Mouse (Mus musculus) liver, embryonic 15.5 days (tissue): ENCODE data around the gene Dock10. TPM values are rescaled to one million over a fixed set of nuclear protein-coding genes. Genes with fewer than 3 reads are reported as not detected.

Source experiments
- ATAC-seq: fragments of 200-750 bp; cut with Nextera tagmentation; 2 replicates; pipeline ENCODE4 v1.8.0; 2017; ENCODE audit warnings: moderate number of reproducible peaks, mild to moderate bottlenecking, moderate library complexity; ENCODE audit not compliant: insufficient read depth
- H3K27ac ChIP-seq: fragments of 300-500 bp; sonication (generic); replicated peaks from 2 replicates; pipeline ENCODE4 v1.5.1; 2015; ENCODE audit warnings: mild to moderate bottlenecking, inconsistent platforms
- H3K27me3 ChIP-seq: fragments of 300-500 bp; sonication (generic); 2 replicates; pipeline ENCODE4 v1.6.1; 2015; ENCODE audit warnings: mild to moderate bottlenecking, inconsistent platforms
- H3K36me3 ChIP-seq: fragments of 300-500 bp; sonication (generic); replicated peaks from 2 replicates; pipeline ENCODE4 v1.6.1; 2015; ENCODE audit warnings: moderate library complexity, mild to moderate bottlenecking, inconsistent platforms
- H3K4me1 ChIP-seq: fragments of 300-500 bp; sonication (generic); replicated peaks from 2 replicates; pipeline ENCODE4 v1.6.1; 2015; ENCODE audit warnings: inconsistent platforms
- H3K4me2 ChIP-seq: fragments of 300-500 bp; sonication (generic); 2 replicates; pipeline ENCODE4 v1.6.1; 2015; ENCODE audit warnings: moderate library complexity, mild to moderate bottlenecking, inconsistent platforms
- H3K4me3 ChIP-seq: fragments of 300-500 bp; sonication (generic); replicated peaks from 2 replicates; pipeline ENCODE4 v1.5.1; 2015; ENCODE audit warnings: mild to moderate bottlenecking, inconsistent platforms
- H3K9ac ChIP-seq: fragments of 300-500 bp; sonication (generic); 2 replicates; pipeline ENCODE4 v1.6.1; 2015; ENCODE audit warnings: moderate library complexity, mild to moderate bottlenecking, inconsistent platforms
- H3K9me3 ChIP-seq: fragments of 300-500 bp; sonication (generic); replicated peaks from 2 replicates; pipeline ENCODE4 v1.6.1; 2016; ENCODE audit warnings: inconsistent platforms
- WGBS: fragments of 180-500 bp; shearing (Covaris S2); methylation state at CpG from one replicate; pipeline ENCODE4 v1.1.7; 2015; ENCODE audit warnings: mixed read lengths; ENCODE audit not compliant: insufficient replicate concordance; 5-methylcytosine and 5-hydroxymethylcytosine counted together
- polyA plus RNA-seq: library from polyadenylated mRNA; unstranded; fragments of >200 nt; fragmentation: Nextera tagmentation; extraction: Ambion mirVana; gene quantifications from 2 replicates; pipeline ENCODE4 v1.2.1, GENCODE M21; 2015

Gene Dock10
- polyA plus RNA-seq, 1 experiment from 2014 or later: 3.8 TPM

DNA sequence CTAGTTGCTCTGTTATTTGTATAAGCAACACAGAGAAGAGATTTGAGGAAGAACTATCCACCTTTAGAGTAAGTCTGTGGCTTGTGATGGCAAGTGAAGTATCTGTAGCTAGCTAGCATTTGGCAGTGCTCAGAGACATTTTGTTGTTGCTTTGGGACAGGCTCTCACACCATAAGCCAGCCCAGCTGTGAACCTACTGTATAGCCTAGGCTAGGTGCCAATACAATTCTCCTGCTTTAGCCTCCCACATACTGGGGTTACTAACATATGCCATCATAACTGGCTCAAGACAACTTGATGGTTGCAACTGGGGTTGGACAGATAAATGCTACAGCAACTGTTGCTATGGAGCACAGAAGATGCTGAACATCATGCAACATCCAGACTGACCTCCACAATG is 298.9 kb downstream of the Dock10 start:
- no peak overlapping the region for H3K9ac ChIP-seq
- H3K4me1 ChIP-seq: no peaks in the 10 kb centered on the region
- no peaks in the 10 kb centered on the region for H3K36me3 ChIP-seq
- no peak overlapping the region for H3K4me3 ChIP-seq
- no peak for ATAC-seq
- H3K27me3 ChIP-seq: no peaks in the 10 kb centered on the region
- no peaks in the 10 kb centered on the region for H3K9me3 ChIP-seq
- H3K4me2 ChIP-seq: no peak overlapping the region
- no peak overlapping the region for H3K27ac ChIP-seq

DNA sequence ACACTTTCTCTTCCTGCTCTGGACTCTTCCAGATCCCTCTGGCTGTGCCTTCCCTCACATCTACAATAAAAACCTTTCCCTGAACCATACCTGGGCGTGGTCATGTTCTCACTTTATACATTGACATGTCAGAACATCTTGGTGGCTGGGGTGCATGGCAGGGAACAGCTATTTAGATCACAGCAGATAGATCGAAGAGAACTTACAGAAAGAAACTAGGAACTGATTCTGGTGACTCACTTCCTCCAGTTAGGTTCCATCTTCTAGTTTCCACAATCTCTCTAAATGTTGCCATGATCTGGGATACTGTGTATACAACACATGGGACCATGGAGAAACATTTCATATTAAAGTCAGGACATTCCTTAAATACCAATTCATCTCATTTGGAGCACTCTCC is 304.4 kb downstream of the Dock10 start:
- Histone ChIP-seq H3K27me3 (no peaks in the 10 kb centered on the region), H3K4me3 (no peak overlapping the region), H3K4me1 (no peaks in the 10 kb centered on the region), H3K9ac (no peak overlapping the region), H3K27ac (no peak overlapping the region), H3K36me3 (no peaks in the 10 kb centered on the region), H3K4me2 (no peak overlapping the region), H3K9me3 (no peaks in the 10 kb centered on the region)
- no peak for ATAC-seq
- 35% methylated on average over 2 of the region's 2 CpGs for WGBS

DNA sequence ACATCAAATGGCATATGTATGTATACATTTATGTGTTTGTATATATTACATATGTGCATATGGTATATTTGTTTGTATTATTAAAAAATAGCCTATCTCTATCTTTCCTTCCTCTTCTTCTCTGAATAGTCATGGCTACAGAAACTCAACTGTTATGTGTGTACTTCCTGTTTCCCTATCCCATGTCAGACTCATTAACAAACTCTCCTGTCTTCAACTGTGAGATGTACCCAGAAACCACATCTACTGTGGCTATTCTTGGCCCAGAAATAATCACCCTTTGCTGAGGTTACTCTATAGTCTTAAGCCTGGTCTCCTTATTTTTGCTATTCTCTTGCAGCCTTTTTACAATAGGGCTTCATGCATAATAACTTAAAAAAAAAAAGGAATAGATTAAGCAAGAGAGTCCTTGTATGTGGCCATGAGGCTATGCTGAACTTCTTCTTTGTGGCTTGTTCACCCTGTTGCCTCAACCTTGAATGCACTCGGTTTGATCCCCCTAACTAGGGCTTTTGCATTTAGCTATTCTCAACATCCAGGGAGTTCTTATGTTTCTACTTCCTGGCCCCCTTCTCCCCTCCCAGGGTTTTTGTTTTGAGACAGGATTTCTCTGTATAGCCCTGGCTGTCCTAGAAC is 306.3 kb downstream of the Dock10 start:
- no peak overlapping the region for H3K4me2 ChIP-seq
- H3K9me3 ChIP-seq: no peaks in the 10 kb centered on the region
- H3K27me3 ChIP-seq: no peaks in the 10 kb centered on the region
- H3K27ac ChIP-seq: no peak overlapping the region
- H3K4me3 ChIP-seq: no peak overlapping the region
- H3K9ac ChIP-seq: no peak overlapping the region
- 26% methylated on average over 1 of the region's 1 CpGs for WGBS
- ATAC-seq: no peak
- H3K36me3 ChIP-seq: no peaks in the 10 kb centered on the region
- no peaks in the 10 kb centered on the region for H3K4me1 ChIP-seq
